Mouse (Mus musculus): ENCODE data around the gene Nme6.

DNA sequence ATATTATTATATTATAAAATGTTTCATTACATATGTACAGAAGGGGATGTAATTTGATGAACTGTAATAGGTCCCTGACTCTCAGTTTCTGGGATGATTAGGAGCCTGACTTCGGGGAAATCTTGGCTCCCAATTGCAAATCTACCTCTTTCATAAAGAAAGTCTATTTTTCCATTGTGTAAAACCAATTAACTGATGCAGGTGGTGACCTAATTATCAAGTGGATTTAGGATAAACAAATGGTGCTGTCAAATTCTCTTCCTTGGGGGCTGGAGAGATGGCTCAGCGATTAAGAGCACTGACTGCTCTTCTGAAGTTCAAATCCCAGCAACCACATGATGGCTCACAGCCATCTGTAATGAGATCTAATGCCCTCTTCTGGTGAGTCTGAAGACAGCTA, 36.7 kb upstream of the Nme6 start:
- TF ChIP-seq POLR2A (IDR thresholded peaks at IDR 0.05; ENCODE audit: borderline replicate concordance, extremely low read depth, insufficient read depth, insufficient read length, poor library complexity, severe bottlenecking) = no peak
- no peak for TF ChIP-seq CTCF (IDR thresholded peaks at IDR 0.05; ENCODE audit: borderline replicate concordance, extremely low read depth, insufficient read depth, insufficient read length)

All from brain, embryonic 14.5 days (tissue).